ENCODE assay signal across 10 mouse cellular contexts in the genomic region with DNA sequence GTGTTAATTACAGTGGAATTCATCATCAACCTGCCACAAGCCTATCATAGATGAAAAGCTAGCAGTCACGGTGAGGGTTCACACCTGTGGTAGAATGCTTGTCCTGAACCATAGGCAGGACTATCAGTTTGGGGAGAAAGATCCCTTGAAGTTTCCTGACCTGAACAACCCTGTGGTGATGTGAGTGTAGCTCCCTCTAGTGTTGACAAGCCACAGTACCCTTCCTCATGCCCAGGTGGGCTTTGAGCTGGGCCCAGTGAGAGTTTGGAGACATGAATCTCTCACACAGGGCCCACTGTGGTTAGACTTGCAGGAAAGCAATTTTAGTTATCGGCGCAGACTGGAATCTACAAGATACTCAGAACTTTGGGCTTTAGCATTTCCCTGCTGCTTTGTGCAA. TPM values are rescaled to one million over a fixed set of nuclear protein-coding genes. Genes with fewer than 3 reads are reported as not detected.
DNase-seq lines count a peak whose midpoint lies in the region; ATAC-seq and TF ChIP-seq lines count a peak whose summit lies in the region.
"Had no signal": no experiment of that assay in that cellular context is flagged by ENCODE, and none has a peak within 500 bp of the region (broad histone marks: within the 10 kb centered on the region; RNA-seq: fewer than 3 reads in every experiment).

No protein-coding gene starts in this region.

- no peak overlapping the region for H3K9ac ChIP-seq in hindbrain, embryonic 11.5 days (ENCODE audit: low read depth, low read length)
- no peak overlapping the region for H3K9ac ChIP-seq in hindbrain, embryonic 12.5 days
- H3K9ac ChIP-seq in liver, adult 2 months (ENCODE audit: low read depth, low read length) = no peak overlapping the region
- H3K9ac ChIP-seq: embryonic facial prominence, embryonic 15.5 days; limb, embryonic 12.5 days had no signal

- intact Hi-C loops in gastrocnemius, postnatal 36 days (cut with DNase I) = loop anchor here (5.0 kb wide), 1 partner anchor 69 kb away; no protein-coding TSS in a partner anchor

- H3K36me3 ChIP-seq in hindbrain, embryonic 11.5 days (ENCODE audit: control insufficient read depth, insufficient read depth, low read length) = no peaks in the 10 kb centered on the region
- H3K36me3 ChIP-seq in hindbrain, embryonic 12.5 days = peaks cover 3% of the 10 kb centered on the region; the same call in 1 of the 2 replicates
- H3K36me3 ChIP-seq in liver, adult 2 months (ENCODE audit: control insufficient read depth, insufficient read depth, low read length) = peaks cover 2% of the 10 kb centered on the region; the same call in 1 of the 2 replicates
- peaks cover 3% of the 10 kb centered on the region for H3K36me3 ChIP-seq in small intestine, adult 2 months (ENCODE audit: control insufficient read depth, insufficient read depth, low read length)

- peak; percentile 48 for TF ChIP-seq CTCF in liver, adult 2 months (IDR thresholded peaks at IDR 0.05; ENCODE audit: low read depth, low read length)
- peak; percentile 61; the same call in 1 of the 2 replicates for TF ChIP-seq CTCF in small intestine, adult 2 months (IDR thresholded peaks at IDR 0.05; ENCODE audit: extremely low read depth, insufficient read length, insufficient replicate concordance, low read depth, low read length)

- peak; percentile 46 for DNase-seq in hindbrain, embryonic 11.5 days (ENCODE audit: low spot score)
- DNase-seq in CD8-positive naive resting alpha-beta T cell, adult 2 months (ENCODE audit: low read depth in 2 of 2, low spot score in 2 of 2) = peak; percentile 10 to 38
- DNase-seq in adrenal gland, postnatal 10 days = peak; percentile 42
- DNase-seq in forelimb bud, embryonic 11.5 days (ENCODE audit: low read depth, low spot score) = peak; percentile 50
- no peak for DNase-seq in liver, adult 2 months (ENCODE audit: extremely low read depth, low read depth, low spot score)
- DNase-seq in gastrocnemius, postnatal 36 days = no peak

- H3K79me2 ChIP-seq in liver, adult 2 months (ENCODE audit: control insufficient read depth, insufficient read depth, low read length) = no peaks in the 10 kb centered on the region

- no peak overlapping the region for H3K4me2 ChIP-seq in hindbrain, embryonic 11.5 days (replicated peaks; ENCODE audit: low read depth, low read length)
- H3K4me2 ChIP-seq in hindbrain, embryonic 12.5 days (replicated peaks) = no peak overlapping the region
- H3K4me2 ChIP-seq: embryonic facial prominence, embryonic 15.5 days; limb, embryonic 12.5 days had no signal

- no peaks in the 10 kb centered on the region for H3K9me3 ChIP-seq in hindbrain, embryonic 11.5 days (ENCODE audit: control insufficient read depth, low read length)
- no peaks in the 10 kb centered on the region for H3K9me3 ChIP-seq in hindbrain, embryonic 12.5 days (replicated peaks)
- H3K9me3 ChIP-seq: embryonic facial prominence, embryonic 15.5 days; limb, embryonic 12.5 days had no signal

- TF ChIP-seq POLR2A in liver, adult 2 months (IDR thresholded peaks at IDR 0.05; ENCODE audit: extremely low read depth, insufficient read depth, low read length) = no peak
- TF ChIP-seq POLR2A in small intestine, adult 2 months (IDR thresholded peaks at IDR 0.05; ENCODE audit: low read depth, low read length) = no peak

- no peak overlapping the region for H3K4me3 ChIP-seq in hindbrain, embryonic 11.5 days (ENCODE audit: low read depth, low read length)
- no peak overlapping the region for H3K4me3 ChIP-seq in hindbrain, embryonic 12.5 days
- no peak overlapping the region for H3K4me3 ChIP-seq in liver, adult 2 months (ENCODE audit: insufficient read depth, low read depth, low read length)
- H3K4me3 ChIP-seq in small intestine, adult 2 months (ENCODE audit: low read depth, low read length) = no peak overlapping the region
- H3K4me3 ChIP-seq: embryonic facial prominence, embryonic 15.5 days; limb, embryonic 12.5 days had no signal

- H3K27me3 ChIP-seq in hindbrain, embryonic 11.5 days (ENCODE audit: control insufficient read depth, insufficient read depth, low read length) = no peaks in the 10 kb centered on the region
- H3K27me3 ChIP-seq in hindbrain, embryonic 12.5 days = no peaks in the 10 kb centered on the region
- no peaks in the 10 kb centered on the region for H3K27me3 ChIP-seq in liver, adult 2 months (ENCODE audit: control insufficient read depth, insufficient read depth, low read length)
- H3K27me3 ChIP-seq in small intestine, adult 2 months (ENCODE audit: control insufficient read depth, insufficient read depth, low read length) = no peaks in the 10 kb centered on the region
- H3K27me3 ChIP-seq: embryonic facial prominence, embryonic 15.5 days; limb, embryonic 12.5 days had no signal

- 74% methylated on average over 3 of the region's 3 CpGs for WGBS in hindbrain, embryonic 11.5 days
- WGBS in hindbrain, embryonic 12.5 days = 77% methylated on average over 3 of the region's 3 CpGs
- 85% methylated on average over 3 of the region's 3 CpGs for WGBS in liver, adult 2 months
- WGBS in small intestine, adult 2 months = 80% methylated on average over 3 of the region's 3 CpGs

- ATAC-seq in hindbrain, embryonic 11.5 days (ENCODE audit: low FRiP score) = no peak
- ATAC-seq in hindbrain, embryonic 12.5 days (ENCODE audit: low FRiP score) = no peak

- no peak overlapping the region for H3K27ac ChIP-seq in hindbrain, embryonic 11.5 days (ENCODE audit: low read depth, low read length)
- H3K27ac ChIP-seq in hindbrain, embryonic 12.5 days = no peak overlapping the region
- no peak overlapping the region for H3K27ac ChIP-seq in liver, adult 2 months (replicated peaks; ENCODE audit: insufficient read depth, low read depth, low read length)
- H3K27ac ChIP-seq in small intestine, adult 2 months (ENCODE audit: insufficient read depth, low read depth, low read length) = no peak overlapping the region
- H3K27ac ChIP-seq: embryonic facial prominence, embryonic 15.5 days; limb, embryonic 12.5 days had no signal

- H3K4me1 ChIP-seq in hindbrain, embryonic 11.5 days (replicated peaks; ENCODE audit: control insufficient read depth, insufficient read depth, low read length) = no peaks in the 10 kb centered on the region
- 0 out of 2 replicates have a peak, but pooled peaks cover 2% of the 10 kb centered on the region for H3K4me1 ChIP-seq in hindbrain, embryonic 12.5 days
- H3K4me1 ChIP-seq in liver, adult 2 months (ENCODE audit: control insufficient read depth, insufficient read depth, low read length) = no peaks in the 10 kb centered on the region
- H3K4me1 ChIP-seq in small intestine, adult 2 months (ENCODE audit: control insufficient read depth, insufficient read depth, insufficient read length, low read length) = no peaks in the 10 kb centered on the region
- H3K4me1 ChIP-seq: embryonic facial prominence, embryonic 15.5 days had no signal

RNA-seq across cellular contexts. Expression of a gene that starts 39.5 kb away (rescaled TPM):
- 19.2 and 19.3 TPM in 2 replicates for polyA plus RNA-seq in hindbrain, embryonic 11.5 days (2014; fragmentation: Nextera tagmentation; extraction: Ambion mirVana)
- polyA plus RNA-seq in hindbrain, embryonic 12.5 days (2016; fragmentation: Nextera tagmentation; extraction: Ambion mirVana) = 35.4 and 38.6 TPM in 2 replicates
- 10 to 100 TPM; 32.9 to 37.8 TPM for total RNA-seq in adrenal gland, postnatal 10 days (2021)
- 0.18 and 0.40 TPM in 2 replicates for total RNA-seq in liver, adult 2 months (2014; rRNA removed)
- polyA plus RNA-seq in liver, adult 2 months (2012; rRNA removed) = 0.34 and 0.40 TPM in 2 replicates
- 2.6 and 2.8 TPM in 2 replicates for polyA plus RNA-seq in small intestine, adult 2 months (2012; rRNA removed)
- total RNA-seq in gastrocnemius, postnatal 36 days (2021) = 1 to 10 TPM; 4.9 to 5.8 TPM

Comparison
In these comparisons a context has a peak if more than half of its experiments do, and no peak if none do; other contexts are left out.
1. DNase-seq: peak in hindbrain, embryonic 11.5 days (single experiment), CD8-positive naive resting alpha-beta T cell, adult 2 months (2 of 2), adrenal gland, postnatal 10 days (single experiment) and forelimb bud, embryonic 11.5 days (single experiment); none in liver, adult 2 months (single experiment) and gastrocnemius, postnatal 36 days (0 of 2).